Mouse (Mus musculus) forebrain, embryonic 16.5 days (tissue): Measurements from ENCODE around the gene Pth1r. TPM values are rescaled to one million over a fixed set of nuclear protein-coding genes. Genes with fewer than 3 reads are reported as not detected.

Experiments used
- ATAC-seq: fragments of 200-750 bp; cut with Nextera tagmentation; 2 replicates; pipeline ENCODE4 v1.8.0; 2017; ENCODE audit warnings: mild to moderate bottlenecking, moderate library complexity
- H3K27ac ChIP-seq: fragments of 300-500 bp; sonication (generic); 2 replicates; pipeline ENCODE4 v1.5.1; 2014; ENCODE audit warnings: low read length, control low read depth
- H3K27me3 ChIP-seq: fragments of 300-500 bp; sonication (generic); replicated peaks from 2 replicates; pipeline ENCODE4 v1.6.1; 2014; ENCODE audit warnings: low read length; ENCODE audit not compliant: control insufficient read depth, insufficient read depth
- H3K36me3 ChIP-seq: fragments of 300-500 bp; sonication (generic); 2 replicates; pipeline ENCODE4 v1.6.1; 2014; ENCODE audit not compliant: control insufficient read depth, insufficient read depth
- H3K4me1 ChIP-seq: fragments of 300-500 bp; sonication (generic); replicated peaks from 2 replicates; pipeline ENCODE4 v1.6.1; 2014; ENCODE audit warnings: low read length; ENCODE audit not compliant: control insufficient read depth, insufficient read depth
- H3K4me2 ChIP-seq: fragments of 300-500 bp; sonication (generic); 2 replicates; pipeline ENCODE4 v1.6.1; 2014; ENCODE audit warnings: mild to moderate bottlenecking, low read length, control low read depth
- H3K4me3 ChIP-seq: fragments of 300-500 bp; sonication (generic); replicated peaks from 2 replicates; pipeline ENCODE4 v1.5.1; 2014; ENCODE audit warnings: mild to moderate bottlenecking, low read length, control low read depth
- H3K9ac ChIP-seq: fragments of 300-500 bp; sonication (generic); replicated peaks from 2 replicates; pipeline ENCODE4 v1.6.1; 2014; ENCODE audit warnings: low read depth, low read length, control low read depth
- H3K9me3 ChIP-seq: fragments of 300-500 bp; sonication (generic); 2 replicates; pipeline ENCODE4 v1.6.1; 2016; ENCODE audit warnings: low read length; ENCODE audit not compliant: control insufficient read depth
- WGBS: fragments of 180-500 bp; shearing (Covaris S2); extraction: QIAGEN DNeasy Blood & Tissue Kit; methylation state at CpG from one replicate; pipeline ENCODE4 v1.1.7; 2014; 5-methylcytosine and 5-hydroxymethylcytosine counted together
- polyA plus RNA-seq: library from polyadenylated mRNA; unstranded; fragments of >200 nt; fragmentation: Nextera tagmentation; extraction: Ambion mirVana; gene quantifications from 2 replicates; pipeline ENCODE4 v1.2.1, GENCODE M21; 2015

Pth1r gene
- polyA plus RNA-seq, 1 experiment from 2014 or later, result 6.4 TPM

- Histone ChIP-seq H3K27ac (no peak overlapping the region), H3K27me3 (no peaks in the 10 kb centered on the region), H3K4me2 (no peak overlapping the region), H3K9ac (no peak overlapping the region), H3K9me3 (no peaks in the 10 kb centered on the region), H3K4me3 (no peak overlapping the region), H3K4me1 (peaks cover under 1% of the 10 kb centered on the region; the same call in 1 of the 2 replicates), H3K36me3 (no peaks in the 10 kb centered on the region)
- ATAC-seq, result no peak
- WGBS, result 76% methylated on average over 10 of the region's 10 CpGs
Observed at GRCm38 (mm10) chr9:110775269-110776022, 28.5 kb upstream of the Pth1r start.

DNA sequence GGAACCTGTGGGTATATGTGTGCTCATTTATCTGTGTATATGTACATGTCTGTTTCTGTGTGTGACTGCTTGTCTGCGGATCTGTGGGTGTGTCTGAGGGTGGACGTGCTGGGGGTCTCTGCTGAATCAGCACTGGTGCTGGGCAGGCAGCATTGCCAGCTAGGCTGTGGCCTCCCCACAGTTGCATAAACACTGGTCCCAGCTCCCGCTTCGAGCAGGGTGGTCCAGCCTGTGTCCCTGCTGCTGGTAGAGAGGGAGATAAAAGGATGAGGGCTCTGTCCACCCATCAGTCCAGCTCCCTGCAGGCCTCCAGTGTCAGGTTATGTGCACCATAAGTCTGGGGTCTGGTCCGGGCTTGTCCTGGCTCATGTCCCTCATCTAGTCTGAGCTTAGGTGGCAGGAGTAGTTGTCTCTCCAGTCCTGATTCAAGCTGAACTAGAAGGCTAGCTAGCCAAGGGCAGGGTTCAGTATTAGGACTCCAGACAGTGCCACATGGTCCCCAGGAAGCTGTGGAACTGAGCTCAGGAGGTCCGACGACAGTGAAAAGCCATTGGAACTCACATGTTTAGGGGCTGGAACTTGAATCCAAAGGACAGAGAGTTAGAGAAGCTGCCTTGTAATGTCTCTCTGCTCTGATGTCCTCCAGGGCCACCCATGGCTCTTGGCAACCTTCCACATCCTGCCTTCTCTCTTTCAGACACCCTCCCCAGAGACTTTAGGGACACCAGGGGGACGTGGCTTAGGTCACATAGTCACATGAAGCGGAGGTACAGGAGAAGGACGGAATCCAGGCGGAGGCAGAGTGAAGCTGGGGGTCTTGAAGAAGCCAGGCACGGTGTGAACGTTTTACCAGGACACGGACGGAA is 27.7 kb upstream of the Pth1r start:
- H3K9ac ChIP-seq, result no peak overlapping the region
- ATAC-seq, result no peak
- WGBS, result 78% methylated on average over 15 of the region's 15 CpGs

GRCm38 (mm10) chr9:110772336-110772735 is 25.4 kb upstream of the Pth1r start:
- no peaks in the 10 kb centered on the region for H3K4me1 ChIP-seq
- H3K9me3 ChIP-seq, result no peaks in the 10 kb centered on the region
- no peak for ATAC-seq

More for the DNA sequence above, 27.7 kb upstream of the Pth1r start:
- no peak overlapping the region for H3K4me2 ChIP-seq
- H3K4me1 ChIP-seq, result no peaks in the 10 kb centered on the region
- H3K36me3 ChIP-seq, result no peaks in the 10 kb centered on the region
- H3K9me3 ChIP-seq, result no peaks in the 10 kb centered on the region
- no peaks in the 10 kb centered on the region for H3K27me3 ChIP-seq
- no peak overlapping the region for H3K27ac ChIP-seq
- no peak overlapping the region for H3K4me3 ChIP-seq

DNA sequence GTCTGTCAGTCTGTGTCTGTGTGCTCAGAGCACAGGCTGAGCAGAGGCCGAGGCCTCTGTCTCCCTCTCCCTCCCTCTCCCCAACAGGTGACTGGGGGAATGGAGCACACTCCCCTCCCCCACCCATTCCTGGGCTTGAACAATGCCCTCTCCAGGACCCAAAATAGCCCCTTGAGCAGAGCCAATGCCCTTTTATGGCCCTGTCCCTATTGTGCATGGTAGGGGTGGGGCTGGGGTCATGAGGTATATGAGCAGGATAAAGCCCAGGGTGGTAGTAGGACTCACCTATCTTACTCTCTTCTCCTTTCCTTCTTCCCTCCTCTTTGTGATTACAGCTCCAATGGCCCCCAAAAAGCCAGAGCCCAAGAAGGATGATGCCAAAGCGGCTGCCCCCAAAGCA is 16.5 kb upstream of the Pth1r start:
- H3K27me3 ChIP-seq, result no peaks in the 10 kb centered on the region
- ATAC-seq, result no peak
- H3K27ac ChIP-seq, result no peak overlapping the region
- no peak overlapping the region for H3K4me2 ChIP-seq
- no peaks in the 10 kb centered on the region for H3K4me1 ChIP-seq
- no peak overlapping the region for H3K4me3 ChIP-seq
- WGBS, result 51% methylated on average over 2 of the region's 2 CpGs
- no peak overlapping the region for H3K9ac ChIP-seq
- no peaks in the 10 kb centered on the region for H3K9me3 ChIP-seq
- no peaks in the 10 kb centered on the region for H3K36me3 ChIP-seq

More at GRCm38 (mm10) chr9:110772336-110772735, 25.4 kb upstream of the Pth1r start:
- H3K4me2 ChIP-seq, result no peak overlapping the region
- 93% methylated on average over 10 of the region's 10 CpGs for WGBS
- H3K27me3 ChIP-seq, result no peaks in the 10 kb centered on the region
- no peaks in the 10 kb centered on the region for H3K36me3 ChIP-seq
- H3K9ac ChIP-seq, result no peak overlapping the region
- no peak overlapping the region for H3K4me3 ChIP-seq
- H3K27ac ChIP-seq, result no peak overlapping the region

GRCm38 (mm10) chr9:110762763-110763162 is 15.8 kb upstream of the Pth1r start:
- no peak for ATAC-seq
- H3K4me2 ChIP-seq, result no peak overlapping the region
- no peak overlapping the region for H3K4me3 ChIP-seq
- 79% methylated on average over 10 of the region's 10 CpGs for WGBS
- no peaks in the 10 kb centered on the region for H3K4me1 ChIP-seq
- H3K27ac ChIP-seq, result no peak overlapping the region
- H3K36me3 ChIP-seq, result no peaks in the 10 kb centered on the region
- H3K9me3 ChIP-seq, result no peaks in the 10 kb centered on the region
- no peaks in the 10 kb centered on the region for H3K27me3 ChIP-seq
- H3K9ac ChIP-seq, result no peak overlapping the region

- Histone ChIP-seq H3K27ac (no peak overlapping the region), H3K9me3 (no peaks in the 10 kb centered on the region), H3K4me3 (no peak overlapping the region), H3K27me3 (no peaks in the 10 kb centered on the region), H3K4me1 (no peaks in the 10 kb centered on the region), H3K4me2 (no peak overlapping the region), H3K9ac (no peak overlapping the region), H3K36me3 (no peaks in the 10 kb centered on the region)
- no peak for ATAC-seq
- WGBS, result 78% methylated on average over 8 of the region's 8 CpGs
Observed at GRCm38 (mm10) chr9:110760886-110761285, 13.9 kb upstream of the Pth1r start.

DNA sequence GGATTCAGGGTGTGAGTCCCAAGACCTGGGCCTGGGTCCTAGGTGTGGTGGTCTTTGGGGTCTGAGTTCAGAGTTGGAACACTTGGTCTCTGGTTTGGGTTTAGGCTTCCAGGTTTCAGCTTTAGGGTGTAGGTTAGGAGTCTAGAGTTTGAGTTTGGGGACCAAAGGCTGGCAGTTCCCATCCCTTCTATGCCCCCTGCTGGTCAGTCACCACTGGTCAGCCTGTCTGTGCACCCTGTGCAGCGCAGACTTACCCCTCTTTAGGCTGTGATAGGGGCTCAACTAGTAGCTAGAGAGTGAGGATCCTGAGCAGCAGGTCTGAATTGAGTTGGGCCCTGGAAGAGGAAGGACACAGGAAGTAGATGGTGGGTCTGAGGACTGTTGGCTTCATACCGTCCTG is 12.3 kb upstream of the Pth1r start:
- Histone ChIP-seq H3K36me3 (no peaks in the 10 kb centered on the region), H3K27ac (no peak overlapping the region), H3K4me2 (no peak overlapping the region), H3K4me3 (no peak overlapping the region), H3K9me3 (no peaks in the 10 kb centered on the region), H3K27me3 (no peaks in the 10 kb centered on the region), H3K9ac (no peak overlapping the region), H3K4me1 (no peaks in the 10 kb centered on the region)
- 54% methylated on average over 2 of the region's 2 CpGs for WGBS
- no peak for ATAC-seq

DNA sequence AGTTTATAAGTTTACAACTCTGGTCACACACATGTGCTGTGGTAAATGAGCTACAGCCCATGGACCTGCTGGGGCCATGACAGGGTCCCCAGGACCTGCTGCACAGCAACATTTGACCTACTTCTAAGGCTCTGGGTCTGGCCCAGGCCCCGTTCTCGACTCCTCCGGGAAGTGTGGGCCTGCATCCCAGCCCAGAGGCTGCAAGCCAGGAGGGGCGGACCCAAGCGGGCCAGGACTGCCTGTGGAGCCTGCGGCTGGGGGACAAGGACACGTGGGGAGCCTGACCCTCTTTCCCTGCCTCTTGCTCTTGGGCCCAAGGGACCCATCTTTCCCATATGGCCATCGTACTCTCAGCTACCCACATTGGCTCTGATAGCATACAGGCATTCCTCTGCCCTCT is 11.7 kb upstream of the Pth1r start:
- Histone ChIP-seq H3K9ac (no peak overlapping the region), H3K36me3 (no peaks in the 10 kb centered on the region), H3K27me3 (no peaks in the 10 kb centered on the region), H3K9me3 (no peaks in the 10 kb centered on the region), H3K4me3 (no peak overlapping the region), H3K4me2 (no peak overlapping the region), H3K4me1 (no peaks in the 10 kb centered on the region), H3K27ac (no peak overlapping the region)
- WGBS, result 72% methylated on average over 8 of the region's 8 CpGs
- no peak for ATAC-seq

- H3K9me3 ChIP-seq, result no peaks in the 10 kb centered on the region
- H3K36me3 ChIP-seq, result no peaks in the 10 kb centered on the region
- H3K27me3 ChIP-seq, result no peaks in the 10 kb centered on the region
- no peak overlapping the region for H3K9ac ChIP-seq
- 81% methylated on average over 5 of the region's 5 CpGs for WGBS
- ATAC-seq, result no peak
- no peaks in the 10 kb centered on the region for H3K4me1 ChIP-seq
- no peak overlapping the region for H3K27ac ChIP-seq
- no peak overlapping the region for H3K4me3 ChIP-seq
- no peak overlapping the region for H3K4me2 ChIP-seq
Observed at GRCm38 (mm10) chr9:110757816-110758215, 10.9 kb upstream of the Pth1r start.
